Mouse (Mus musculus) intestine, embryonic 16.5 days (tissue): ENCODE results near the gene Plin2. TPM values are rescaled to one million over a fixed set of nuclear protein-coding genes. Genes with fewer than 3 reads are reported as not detected.
"Not testable (repeated sequence)": the region's sequence is repeated elsewhere in the genome, so short reads cannot be mapped to it uniquely, and the experiment has no call there.

Experiments used
- ATAC-seq: fragments of 200-750 bp; cut with Nextera tagmentation; 2 replicates; pipeline ENCODE4 v1.8.0; 2017; ENCODE audit warnings: moderate TSS enrichment, moderate library complexity
- H3K27ac ChIP-seq: fragments of 300-500 bp; sonication (generic); 2 replicates; pipeline ENCODE4 v1.5.1; 2014; ENCODE audit warnings: mild to moderate bottlenecking, low read length
- H3K27me3 ChIP-seq: fragments of 300-500 bp; sonication (generic); replicated peaks from 2 replicates; pipeline ENCODE4 v1.6.1; 2014; ENCODE audit warnings: low read length, control low read depth, mixed read lengths; ENCODE audit not compliant: control insufficient read depth, insufficient read depth
- H3K36me3 ChIP-seq: fragments of 300-500 bp; sonication (generic); 2 replicates; pipeline ENCODE4 v1.6.1; 2014; ENCODE audit warnings: low read length, control low read depth; ENCODE audit not compliant: control insufficient read depth, insufficient read depth
- H3K4me1 ChIP-seq: fragments of 300-500 bp; sonication (generic); 2 replicates; pipeline ENCODE4 v1.6.1; 2014; ENCODE audit warnings: low read length, control low read depth, mixed read lengths; ENCODE audit not compliant: control insufficient read depth, insufficient read depth
- H3K4me2 ChIP-seq: fragments of 300-500 bp; sonication (generic); 2 replicates; pipeline ENCODE4 v1.6.1; 2014; ENCODE audit warnings: low read depth, low read length, control low read depth
- H3K4me3 ChIP-seq: fragments of 300-500 bp; sonication (generic); 2 replicates; pipeline ENCODE4 v1.5.1; 2014; ENCODE audit warnings: mild to moderate bottlenecking, low read length
- H3K9ac ChIP-seq: fragments of 300-500 bp; sonication (generic); 2 replicates; pipeline ENCODE4 v1.6.1; 2014; ENCODE audit warnings: low read depth, low read length
- H3K9me3 ChIP-seq: fragments of 300-500 bp; sonication (generic); 2 replicates; pipeline ENCODE4 v1.6.1; 2016; ENCODE audit warnings: low read length, control low read depth; ENCODE audit not compliant: control insufficient read depth
- WGBS: fragments of 180-500 bp; shearing (Covaris S2); extraction: QIAGEN DNeasy Blood & Tissue Kit; methylation state at CpG from one replicate; pipeline ENCODE4 v1.1.7; 2014; 5-methylcytosine and 5-hydroxymethylcytosine counted together
- polyA plus RNA-seq: library from polyadenylated mRNA; unstranded; fragments of >200 nt; fragmentation: Nextera tagmentation; extraction: Ambion mirVana; gene quantifications from 2 replicates; pipeline ENCODE4 v1.2.1, GENCODE M21; 2015

Gene Plin2
- polyA plus RNA-seq, 1 experiment from 2014 or later: 248 TPM

GRCm38 (mm10) chr4:86674150-86674549 lies 4.3 kb upstream of the Plin2 start:
- H3K9ac ChIP-seq, H3K27me3 ChIP-seq: not testable (repeated sequence)
- H3K4me1 ChIP-seq: peaks cover 13% of the 10 kb centered on the region

GRCm38 (mm10) chr4:86672450-86672849 lies 2.6 kb upstream of the Plin2 start:
- ATAC-seq: no peak
- 0 out of 2 replicates have a peak overlapping the region, but pooled peaks have one; percentile 16 for H3K27ac ChIP-seq
- H3K9ac ChIP-seq: no peak overlapping the region
- 76% methylated on average over 7 of the region's 7 CpGs for WGBS
- H3K9me3 ChIP-seq: no peaks in the 10 kb centered on the region
- H3K4me1 ChIP-seq: peaks cover 24% of the 10 kb centered on the region
- no peak overlapping the region for H3K4me2 ChIP-seq
- 0 out of 2 replicates have a peak, but pooled peaks cover 4% of the 10 kb centered on the region for H3K36me3 ChIP-seq
- no peaks in the 10 kb centered on the region for H3K27me3 ChIP-seq
- no peak overlapping the region for H3K4me3 ChIP-seq

More at GRCm38 (mm10) chr4:86674150-86674549, 4.3 kb upstream of the Plin2 start:
- H3K27ac ChIP-seq, ATAC-seq, H3K9me3 ChIP-seq, H3K4me3 ChIP-seq, H3K36me3 ChIP-seq, H3K4me2 ChIP-seq: not testable (repeated sequence)

GRCm38 (mm10) chr4:86671803-86672202 lies 1.9 kb upstream of the Plin2 start:
- Histone ChIP-seq H3K4me2 (no peak overlapping the region), H3K9me3 (no peaks in the 10 kb centered on the region), H3K4me3 (no peak overlapping the region), H3K4me1 (peaks cover 25% of the 10 kb centered on the region), H3K27ac (no peak overlapping the region), H3K36me3 (0 out of 2 replicates have a peak, but pooled peaks cover 4% of the 10 kb centered on the region), H3K27me3 (no peaks in the 10 kb centered on the region), H3K9ac (no peak overlapping the region)
- ATAC-seq: no peak
- 36% methylated on average over 3 of the region's 3 CpGs for WGBS

DNA sequence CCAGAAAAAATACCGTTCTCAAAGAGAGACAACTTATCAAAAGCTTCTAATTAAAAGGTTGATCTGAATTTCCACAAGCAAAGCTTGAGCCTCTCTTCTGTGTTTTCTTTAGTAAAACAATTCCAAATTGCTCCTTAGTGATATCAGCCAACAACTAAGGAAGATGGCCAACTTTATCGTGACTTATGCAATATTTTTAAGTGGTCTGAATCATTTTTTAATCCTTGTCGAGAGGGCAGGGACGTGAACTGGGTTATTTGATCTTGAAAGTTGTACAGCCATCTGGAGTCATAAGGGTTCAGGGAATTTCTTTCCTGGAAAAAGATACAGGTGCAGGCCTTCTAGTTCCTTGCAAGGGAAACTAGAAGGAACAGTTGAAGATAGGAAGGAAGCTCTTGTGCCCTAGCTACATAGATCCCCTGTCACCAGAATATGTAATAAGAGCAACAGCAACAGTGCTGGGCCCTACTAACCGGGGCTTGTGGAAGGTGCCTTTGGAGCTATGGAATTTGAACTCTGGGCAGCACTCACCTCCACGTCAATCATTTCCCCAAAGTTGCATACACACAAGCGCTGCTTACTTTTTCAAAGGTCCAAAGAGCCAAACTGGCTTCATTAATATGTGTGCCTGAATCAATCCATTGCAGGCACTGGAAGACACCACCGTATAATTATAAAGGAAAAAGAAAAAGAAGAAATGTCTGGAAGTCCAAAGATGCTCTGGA lies 884 bp upstream of the Plin2 start:
- H3K4me1 ChIP-seq: peaks cover 27% of the 10 kb centered on the region
- H3K4me2 ChIP-seq: peak overlapping the region; percentile 78; the same call in 1 of the 2 replicates
- peak overlapping the region; percentile 76; the same call in 1 of the 2 replicates for H3K4me3 ChIP-seq
- peak overlapping the region; percentile 88 for H3K9ac ChIP-seq
- H3K9me3 ChIP-seq: no peaks in the 10 kb centered on the region
- H3K36me3 ChIP-seq: 0 out of 2 replicates have a peak, but pooled peaks cover 4% of the 10 kb centered on the region
- H3K27me3 ChIP-seq: no peaks in the 10 kb centered on the region
- 61% methylated on average over 8 of the region's 8 CpGs for WGBS
- H3K27ac ChIP-seq: peak overlapping the region; percentile 93
- ATAC-seq: no peak

DNA sequence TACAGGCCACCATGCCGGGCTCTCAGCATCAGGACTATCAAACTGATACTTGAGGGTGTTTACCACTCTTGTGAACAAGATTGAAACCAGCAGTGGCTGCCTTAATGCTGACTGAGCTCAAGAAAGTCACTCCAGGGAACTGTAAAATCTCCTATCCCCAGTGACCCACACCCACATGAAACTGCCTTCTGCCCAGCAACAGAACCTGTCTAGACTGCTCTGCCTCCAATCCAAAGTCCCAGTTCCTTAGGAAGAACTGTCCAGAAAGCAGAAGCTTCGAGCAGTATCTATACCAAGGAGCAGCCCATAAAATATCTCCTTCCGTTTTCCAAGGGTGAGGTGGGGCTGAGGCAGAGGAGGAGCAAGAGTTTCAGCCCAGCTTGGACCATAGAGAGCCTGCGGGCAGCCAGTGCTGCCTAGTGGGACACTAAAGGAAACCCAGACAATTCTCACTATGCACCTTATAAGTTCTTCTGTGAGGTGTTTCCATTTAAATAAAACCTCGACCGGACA lies 563 bp downstream of the Plin2 start:
- WGBS: 7% methylated on average over 6 of the region's 6 CpGs
- H3K4me1 ChIP-seq: peaks cover 31% of the 10 kb centered on the region
- peak; percentile 89 for ATAC-seq

DNA sequence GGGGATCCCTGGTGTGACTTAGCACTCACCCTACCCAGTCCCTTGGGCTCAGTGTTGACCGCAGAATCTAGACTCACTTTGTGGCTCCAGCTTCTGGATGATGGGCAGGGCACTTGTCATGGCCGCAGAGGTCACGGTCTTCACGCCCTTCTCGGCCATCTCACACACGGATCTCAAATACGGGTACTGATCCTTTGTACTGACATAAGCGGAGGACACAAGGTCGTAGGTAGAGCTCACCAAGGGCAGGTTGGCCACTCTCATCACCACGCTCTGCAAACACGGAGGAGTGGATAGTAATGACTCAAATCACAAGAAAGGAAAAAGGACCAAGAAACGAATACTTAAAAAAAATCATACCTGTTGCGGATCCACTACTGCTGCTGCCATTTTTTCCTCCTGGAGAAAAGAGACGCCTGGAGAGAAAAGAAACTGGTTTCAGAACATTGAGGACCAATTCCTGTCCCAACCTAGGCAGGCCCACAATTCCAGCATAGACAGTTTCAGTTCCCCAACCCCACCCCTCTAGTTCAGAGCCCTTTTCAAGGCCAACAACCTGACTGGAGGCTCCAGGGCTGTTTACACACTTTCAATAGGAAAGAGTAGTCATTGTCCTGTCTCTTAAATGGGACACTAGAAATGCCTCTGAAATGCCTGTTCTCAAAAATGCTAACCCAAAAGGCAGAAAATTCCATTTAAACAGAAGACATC lies 1.4 kb downstream of the Plin2 start:
- Histone ChIP-seq H3K9me3 (no peaks in the 10 kb centered on the region), H3K4me3 (peak overlapping the region; percentile 76), H3K27me3 (no peaks in the 10 kb centered on the region), H3K4me2 (peak overlapping the region; percentile 78), H3K36me3 (peaks cover 4% of the 10 kb centered on the region; the same call in 1 of the 2 replicates), H3K27ac (peak overlapping the region; percentile 93; the same call in 1 of the 2 replicates), H3K9ac (peak overlapping the region; percentile 88), H3K4me1 (peaks cover 34% of the 10 kb centered on the region)
- no peak for ATAC-seq
- WGBS: 93% methylated on average over 14 of the region's 14 CpGs

More for the DNA sequence above, 563 bp downstream of the Plin2 start:
- not testable (repeated sequence) for H3K9me3 ChIP-seq, H3K36me3 ChIP-seq, H3K27me3 ChIP-seq
- H3K4me3 ChIP-seq: peak overlapping the region; percentile 76
- peak overlapping the region; percentile 78 for H3K4me2 ChIP-seq
- peak overlapping the region; percentile 88 for H3K9ac ChIP-seq
- H3K27ac ChIP-seq: peak overlapping the region; percentile 93

DNA sequence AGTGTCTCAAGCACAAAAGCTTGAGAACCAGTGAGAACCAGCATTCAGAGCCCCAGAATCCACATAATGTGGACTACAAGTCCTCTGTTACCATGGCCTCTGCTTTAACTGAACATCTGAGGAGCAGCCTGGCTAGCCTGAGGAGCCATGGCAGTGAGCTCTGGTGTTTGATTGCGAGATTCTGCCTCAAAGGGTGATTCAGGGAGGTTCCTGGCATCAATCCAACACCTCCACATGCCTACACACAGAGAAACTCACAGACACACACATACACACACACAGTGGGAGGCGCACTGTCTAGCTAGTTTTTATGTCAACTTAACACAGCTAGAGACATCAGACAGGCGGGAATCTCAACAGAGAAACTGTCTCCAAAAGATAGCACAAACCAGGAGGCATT lies 4.3 kb downstream of the Plin2 start:
- H3K36me3 ChIP-seq: peaks cover 7% of the 10 kb centered on the region
- H3K9me3 ChIP-seq: no peaks in the 10 kb centered on the region
- no peak overlapping the region for H3K4me2 ChIP-seq
- ATAC-seq: no peak
- 69% methylated on average over 3 of the region's 3 CpGs for WGBS
- peaks cover 27% of the 10 kb centered on the region for H3K4me1 ChIP-seq
- H3K27ac ChIP-seq: no peak overlapping the region
- no peaks in the 10 kb centered on the region for H3K27me3 ChIP-seq
- H3K9ac ChIP-seq: no peak overlapping the region
- H3K4me3 ChIP-seq: no peak overlapping the region

DNA sequence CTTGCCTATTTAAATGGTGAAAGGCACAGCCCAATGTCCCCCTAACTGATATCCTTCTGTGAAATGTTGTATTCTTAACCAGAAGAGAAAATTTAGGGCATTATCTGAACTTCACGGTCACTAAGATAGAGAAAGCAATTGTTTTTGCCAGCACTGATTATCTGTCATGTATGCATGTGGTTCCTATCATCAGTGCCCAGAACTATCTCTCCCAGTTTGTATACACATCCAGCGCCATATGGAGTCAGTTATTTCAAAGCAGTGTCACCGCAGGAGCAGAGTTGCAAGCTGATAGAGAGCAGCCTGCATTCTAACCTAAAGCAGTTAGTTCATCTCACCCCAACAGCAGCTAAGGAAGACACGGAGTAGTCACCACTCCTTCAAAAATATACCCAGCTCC lies 5.9 kb downstream of the Plin2 start:
- ATAC-seq: no peak
- Histone ChIP-seq H3K9ac (no peak overlapping the region), H3K27ac (no peak overlapping the region), H3K9me3 (no peaks in the 10 kb centered on the region), H3K27me3 (no peaks in the 10 kb centered on the region), H3K36me3 (peaks cover 20% of the 10 kb centered on the region), H3K4me2 (no peak overlapping the region), H3K4me1 (peaks cover 18% of the 10 kb centered on the region), H3K4me3 (no peak overlapping the region)
- 54% methylated on average over 4 of the region's 4 CpGs for WGBS

- WGBS: 96% methylated on average over 12 of the region's 12 CpGs
- peaks cover 31% of the 10 kb centered on the region for H3K36me3 ChIP-seq
- peaks cover 5% of the 10 kb centered on the region for H3K4me1 ChIP-seq
- no peak for ATAC-seq
- no peak overlapping the region for H3K4me2 ChIP-seq
- H3K9ac ChIP-seq: no peak overlapping the region
- H3K27me3 ChIP-seq: no peaks in the 10 kb centered on the region
- H3K27ac ChIP-seq: peak overlapping the region; percentile 57; the same call in 1 of the 2 replicates
- no peak overlapping the region for H3K4me3 ChIP-seq
- peaks cover 3% of the 10 kb centered on the region; the same call in 1 of the 2 replicates for H3K9me3 ChIP-seq
Observed at GRCm38 (mm10) chr4:86657176-86657575, 12.7 kb downstream of the Plin2 start.
